Mouse (Mus musculus) heart, embryonic 14.5 days (tissue): ENCODE data around the gene Cypt1. TPM values are rescaled to one million over a fixed set of nuclear protein-coding genes. Genes with fewer than 3 reads are reported as not detected.

Source experiments
- ATAC-seq: fragments of 200-750 bp; cut with Nextera tagmentation; 2 replicates; pipeline ENCODE4 v1.8.0; 2017; ENCODE audit warnings: low read depth, moderate TSS enrichment; ENCODE audit not compliant: insufficient number of reproducible peaks, insufficient read depth, low FRiP score
- H3K27ac ChIP-seq, 2 experiments: fragments of 200-500 bp in 1 of 2; fragments of 300-500 bp in 1 of 2; sonication (generic) in 1 of 2; replicated peaks in 1 of 2; 2 replicates each; pipeline ENCODE4 v1.5.1; 2012 to 2014; ENCODE audit warnings: low read depth in 2 of 2, low read length in 2 of 2, control low read depth in 1 of 2, mild to moderate bottlenecking in 1 of 2, mixed read lengths in 1 of 2; ENCODE audit not compliant: control insufficient read depth in 1 of 2, insufficient read depth in 1 of 2
- H3K27me3 ChIP-seq: fragments of 300-500 bp; sonication (generic); 2 replicates; pipeline ENCODE4 v1.6.1; 2014; ENCODE audit warnings: mild to moderate bottlenecking, low read length, control low read depth; ENCODE audit not compliant: control insufficient read depth, insufficient read depth
- H3K36me3 ChIP-seq: fragments of 300-500 bp; sonication (generic); 2 replicates; pipeline ENCODE4 v1.6.1; 2014; ENCODE audit warnings: mild to moderate bottlenecking, control low read depth, low read length, mixed read lengths; ENCODE audit not compliant: control insufficient read depth, insufficient read depth
- H3K4me1 ChIP-seq, 2 experiments: fragments of 200-500 bp in 1 of 2; fragments of 300-500 bp in 1 of 2; sonication (generic) in 1 of 2; 2 replicates each; pipeline ENCODE4 v1.6.1; 2012 to 2014; ENCODE audit warnings: low read length in 2 of 2, control low read depth in 1 of 2, mixed read lengths in 1 of 2; ENCODE audit not compliant: control insufficient read depth in 2 of 2, insufficient read depth in 2 of 2
- H3K4me2 ChIP-seq: fragments of 300-500 bp; sonication (generic); 2 replicates; pipeline ENCODE4 v1.6.1; 2014; ENCODE audit warnings: mild to moderate bottlenecking, low read length
- H3K4me3 ChIP-seq, 2 experiments: fragments of 200-500 bp in 1 of 2; fragments of 300-500 bp in 1 of 2; sonication (generic) in 1 of 2; 2 replicates each; pipeline ENCODE4 v1.5.1; 2012 to 2014; ENCODE audit warnings: low read length in 2 of 2, mild to moderate bottlenecking in 2 of 2, control low read depth in 1 of 2, low read depth in 1 of 2, moderate library complexity in 1 of 2; ENCODE audit not compliant: control insufficient read depth in 1 of 2, insufficient read depth in 1 of 2
- H3K9ac ChIP-seq: fragments of 300-500 bp; sonication (generic); 2 replicates; pipeline ENCODE4 v1.6.1; 2014; ENCODE audit warnings: mild to moderate bottlenecking, low read length
- H3K9me3 ChIP-seq: fragments of 300-500 bp; sonication (generic); 2 replicates; pipeline ENCODE4 v1.6.1; 2016; ENCODE audit warnings: low read length, control low read depth; ENCODE audit not compliant: control insufficient read depth
- whole genome bisulfite sequencing: fragments of 180-500 bp; shearing (Covaris S2); extraction: QIAGEN DNeasy Blood & Tissue Kit; methylation state at CpG from one replicate; pipeline ENCODE4 v1.1.7; 2014; 5-methylcytosine and 5-hydroxymethylcytosine counted together
- polyA plus RNA-seq: library from polyadenylated mRNA; unstranded; fragments of >200 nt; fragmentation: Nextera tagmentation; extraction: Ambion mirVana; gene quantifications from 2 replicates; pipeline ENCODE4 v1.2.1, GENCODE M21; 2014

Cypt1 gene
- not detected in 2 replicates for polyA plus RNA-seq

DNA sequence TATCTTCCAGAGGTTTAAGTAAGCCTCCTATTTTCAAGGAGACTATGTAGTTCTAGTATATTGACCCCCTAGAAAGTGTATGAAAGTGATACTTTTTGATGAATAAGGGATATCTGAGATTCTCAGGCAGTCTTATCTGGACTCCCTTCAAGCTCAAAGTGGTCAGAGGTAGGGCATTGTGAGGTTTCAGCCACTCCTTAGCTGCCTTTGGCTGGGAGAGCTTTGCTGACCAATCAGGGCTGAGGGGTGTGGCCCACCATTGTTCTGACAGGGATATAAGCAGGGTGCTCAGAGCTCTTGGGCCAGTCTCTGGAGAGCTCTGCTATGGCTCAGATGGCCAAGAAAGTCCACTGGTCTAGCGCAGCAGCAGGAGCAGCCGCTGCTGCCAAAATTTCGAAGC lies at the start of gene Cypt1:
Gene Cypt1 (plus strand): TSS at position 301 of the 400 bp plus-strand sequence.
- no peak within 1 kb of the TSS for H3K27ac ChIP-seq
- H3K4me1 ChIP-seq: no peaks in the 10 kb centered on the region
- H3K27me3 ChIP-seq: no peaks in the 10 kb centered on the region
- no peaks in the 10 kb centered on the region for H3K36me3 ChIP-seq
- H3K9me3 ChIP-seq: no peaks in the 10 kb centered on the region
- no peak within 1 kb of the TSS for H3K4me3 ChIP-seq
- no peak within 1 kb of the TSS for H3K9ac ChIP-seq
- ATAC-seq: no peak
- WGBS: 92% methylated on average over 3 of the region's 3 CpGs
- no peak within 1 kb of the TSS for H3K4me2 ChIP-seq

DNA sequence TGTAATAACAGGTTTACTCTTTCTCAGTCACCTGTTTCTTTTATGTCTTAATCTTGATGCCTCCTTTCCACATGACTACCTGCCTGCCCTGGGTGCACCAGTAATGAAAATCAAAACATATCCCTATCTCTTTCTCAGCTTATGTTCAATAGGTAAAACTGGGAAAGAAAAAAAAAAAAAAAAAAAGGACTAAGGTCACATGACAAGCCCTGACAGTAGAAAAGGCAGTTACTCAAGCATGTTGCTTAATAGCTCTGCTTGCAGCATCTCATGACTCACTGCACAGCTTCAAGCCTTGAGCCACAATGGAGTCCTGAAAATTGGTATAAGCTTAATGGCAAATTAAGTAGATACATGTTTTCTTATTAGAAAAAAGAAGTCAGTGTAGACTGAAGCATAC lies 24.1 kb downstream of the Cypt1 start:
- Histone ChIP-seq H3K36me3 (no peaks in the 10 kb centered on the region), H3K9ac (no peak overlapping the region), H3K9me3 (no peaks in the 10 kb centered on the region), H3K4me3 (no peak overlapping the region), H3K27me3 (no peaks in the 10 kb centered on the region), H3K4me2 (no peak overlapping the region), H3K27ac (no peak overlapping the region), H3K4me1 (no peaks in the 10 kb centered on the region)
- no peak for ATAC-seq

DNA sequence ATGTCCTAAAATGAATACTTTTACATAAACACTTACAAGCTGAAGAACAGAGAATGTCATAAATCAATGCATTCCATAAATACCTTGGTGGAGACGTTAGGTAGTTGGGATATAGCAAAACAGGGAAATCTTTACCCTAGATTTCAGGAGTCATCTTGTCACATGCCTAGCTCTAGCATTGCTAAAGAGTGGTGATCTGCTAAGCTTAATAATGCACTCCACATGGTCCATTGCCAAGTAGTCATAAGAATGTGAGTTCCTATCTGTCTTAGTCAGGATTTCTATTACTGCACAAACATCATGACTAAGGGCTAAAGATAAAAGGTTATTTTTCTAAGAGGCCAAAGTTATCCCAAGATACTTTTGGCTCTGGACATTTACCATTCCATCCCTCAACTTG lies 34.4 kb downstream of the Cypt1 start:
- Histone ChIP-seq H3K9me3 (no peaks in the 10 kb centered on the region), H3K27ac (no peak overlapping the region), H3K27me3 (no peaks in the 10 kb centered on the region), H3K4me2 (no peak overlapping the region), H3K4me3 (no peak overlapping the region), H3K9ac (no peak overlapping the region), H3K4me1 (no peaks in the 10 kb centered on the region), H3K36me3 (no peaks in the 10 kb centered on the region)
- WGBS: 26% methylated on average over 1 of the region's 1 CpGs
- no peak for ATAC-seq

DNA sequence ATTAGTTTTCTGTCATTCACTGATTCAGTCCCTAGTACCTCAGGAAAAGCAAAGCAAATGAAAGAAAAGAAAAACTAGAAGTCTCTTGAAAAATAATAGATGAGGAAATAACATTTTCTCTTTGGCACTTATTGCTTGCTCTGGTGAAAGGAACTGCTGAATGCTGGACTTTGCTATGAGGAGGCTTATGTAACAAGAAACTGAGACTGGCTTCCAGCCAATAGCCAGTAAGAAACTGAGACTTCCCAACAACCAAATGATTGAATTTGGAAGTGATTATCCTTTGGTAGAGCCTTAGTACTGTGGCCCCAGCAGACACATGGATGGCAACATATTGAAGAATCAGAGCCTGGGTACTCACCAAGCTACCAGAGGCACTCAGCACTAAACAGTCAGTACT lies 35.8 kb downstream of the Cypt1 start:
- Histone ChIP-seq H3K9me3 (no peaks in the 10 kb centered on the region), H3K9ac (no peak overlapping the region), H3K4me2 (no peak overlapping the region), H3K27ac (no peak overlapping the region), H3K27me3 (no peaks in the 10 kb centered on the region), H3K36me3 (no peaks in the 10 kb centered on the region), H3K4me3 (no peak overlapping the region), H3K4me1 (no peaks in the 10 kb centered on the region)
- ATAC-seq: no peak

Other genes with a start within 250 kb of the Cypt1 start
- gene Maoa, start 96.8 kb downstream of the Cypt1 start, polyA plus RNA-seq: 6.9 and 7.4 TPM in 2 replicates